Mouse (Mus musculus) T-helper 2 cell (primary cell): Measurements from ENCODE around the gene Msx1.
"Not testable (repeated sequence)": the region's sequence is repeated elsewhere in the genome, so short reads cannot be mapped to it uniquely, and the experiment has no call there.

ENCODE experiments used
- in situ Hi-C: fragments of 300-600 bp; cut with MboI, MseI; formaldehyde crosslinking; loops from one replicate; pipeline ENCODE4 v1.15.1; 2025; ENCODE audit warnings: high pct_unique_total_duplicates

Msx1 gene

DNA sequence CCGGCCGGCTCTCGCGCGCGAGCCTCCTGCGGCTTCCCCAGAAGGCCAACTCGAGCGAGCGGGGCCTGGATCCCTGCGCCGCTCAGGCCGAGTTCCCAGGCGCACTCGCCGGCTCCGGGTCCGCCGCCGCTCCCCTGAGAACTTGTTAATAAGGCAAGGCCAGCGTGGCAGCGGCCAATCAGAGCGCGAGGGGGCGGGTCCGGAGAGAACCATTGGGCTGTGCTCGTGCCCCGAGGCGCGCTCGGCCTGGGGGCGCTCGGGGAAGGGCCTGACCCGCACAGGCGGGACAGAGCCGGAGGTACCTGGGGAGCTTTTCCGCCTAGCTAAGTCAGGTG, at the start of gene Msx1:
Gene Msx1, minus strand, starts transcription at position 123 of the 335 bp plus-strand sequence.
- in situ Hi-C loops = no loop called here

DNA sequence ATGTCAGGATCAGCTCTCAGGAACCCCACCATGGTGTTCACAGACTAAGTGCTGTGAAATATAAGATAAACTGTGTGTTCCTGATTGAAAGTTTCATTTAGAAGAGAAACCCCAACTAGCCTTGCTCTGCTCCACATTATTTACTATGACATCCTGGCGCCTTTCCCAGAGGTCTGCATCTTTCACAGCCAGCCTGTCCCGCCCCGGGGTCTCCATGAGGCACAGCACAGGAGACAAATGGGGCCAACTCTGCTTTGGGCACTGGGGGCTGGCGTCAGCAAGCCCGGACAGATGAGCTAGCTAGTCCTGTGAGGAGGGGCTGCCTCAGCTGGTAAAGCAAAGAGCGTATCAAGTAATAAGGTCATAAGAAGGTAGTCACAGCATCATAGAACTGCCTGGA, 41.1 kb upstream of the Msx1 start:
- in situ Hi-C loops = no loop called here

GRCm38 (mm10) chr5:37864309-37864708, 39.9 kb upstream of the Msx1 start:
- in situ Hi-C loops = no loop called here

GRCm38 (mm10) chr5:37860846-37861245, 36.5 kb upstream of the Msx1 start:
- in situ Hi-C loops = no loop called here

DNA sequence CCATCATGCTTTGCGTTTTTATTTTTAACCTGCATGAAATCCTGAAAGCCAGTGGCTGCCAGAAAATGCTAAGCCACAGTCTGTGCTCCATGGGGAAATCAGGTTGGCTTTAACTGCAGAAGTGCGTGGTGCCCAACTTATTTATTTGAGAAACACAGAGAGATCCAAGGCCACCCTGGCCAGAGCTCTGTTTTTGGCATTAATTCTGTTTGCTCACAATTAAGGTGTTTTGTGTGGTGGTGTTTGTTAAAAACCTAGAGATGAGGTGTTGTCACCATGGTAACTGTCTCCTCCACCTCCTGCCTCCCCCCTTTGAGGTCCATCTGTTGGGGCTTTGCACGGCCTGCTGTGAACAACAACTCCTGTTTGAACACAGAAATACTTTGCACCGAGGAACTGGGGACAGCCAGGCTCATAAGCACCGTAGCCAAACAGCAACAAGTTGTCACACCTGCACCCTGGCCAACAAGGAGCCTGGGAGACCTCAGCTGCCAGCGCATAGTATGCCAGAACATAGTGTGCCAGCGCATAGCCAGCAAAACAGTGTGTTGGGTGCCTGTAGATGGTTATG, 35.9 kb upstream of the Msx1 start:
- in situ Hi-C loops = no loop called here

DNA sequence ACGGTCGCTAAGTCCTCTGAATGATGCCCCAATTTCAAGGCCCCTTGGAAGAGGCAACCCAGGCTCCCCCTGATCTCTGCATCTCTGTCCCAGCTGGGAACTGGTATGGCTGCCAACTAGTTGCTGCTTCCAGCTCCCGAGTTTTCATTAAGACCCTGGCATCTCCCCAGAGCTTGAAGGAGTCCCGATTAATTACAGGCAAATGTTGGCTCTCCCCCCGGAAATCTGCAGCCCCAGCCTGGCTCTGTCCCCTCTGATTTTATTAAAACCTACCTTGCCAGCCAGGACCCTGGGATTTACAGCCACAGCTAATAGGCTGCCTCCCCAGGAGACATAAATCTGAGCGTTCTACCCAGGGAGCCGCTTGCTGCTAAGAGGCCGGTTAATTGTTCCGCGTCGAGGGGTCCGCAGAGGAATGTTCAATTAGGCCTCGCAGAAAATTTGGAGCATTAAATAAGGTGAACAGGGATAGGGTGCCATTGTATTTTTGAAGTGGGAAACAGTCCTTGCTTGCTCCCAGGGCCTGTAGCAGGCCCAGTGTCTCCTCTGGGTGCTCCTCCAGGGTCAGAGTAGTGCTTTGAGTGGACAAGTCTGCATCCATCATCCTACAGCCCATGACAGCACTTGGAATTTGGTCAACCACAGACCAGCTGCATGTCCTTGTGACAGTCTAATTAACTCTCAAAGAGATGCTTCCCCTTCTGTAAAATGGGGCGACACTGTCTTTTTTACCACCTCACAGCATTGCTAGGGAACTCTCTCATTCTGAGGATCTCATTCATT, 33.6 kb upstream of the Msx1 start:
- in situ Hi-C loops = no loop called here

DNA sequence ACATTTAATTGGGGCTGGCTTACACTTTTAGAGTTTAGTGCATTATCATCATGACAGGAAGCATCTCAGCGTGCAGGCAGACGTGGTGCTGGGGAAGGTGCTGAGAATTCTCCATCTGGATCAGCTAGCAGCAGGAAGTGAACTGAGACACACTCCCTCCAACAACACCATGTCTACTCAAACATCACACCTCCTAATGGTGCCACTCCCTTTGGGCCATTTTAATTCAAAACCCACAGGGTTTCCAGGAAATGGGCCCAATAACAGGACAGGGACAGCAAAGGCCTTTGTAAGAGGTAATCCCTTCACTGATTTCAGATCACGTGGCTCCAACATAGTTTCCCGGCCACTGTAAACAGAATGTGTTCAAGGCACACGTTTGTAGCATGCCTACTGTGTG, 31.7 kb upstream of the Msx1 start:
- in situ Hi-C loops = no loop called here

- in situ Hi-C loops = no loop called here
Measured at GRCm38 (mm10) chr5:37854233-37854632, 29.9 kb upstream of the Msx1 start.

DNA sequence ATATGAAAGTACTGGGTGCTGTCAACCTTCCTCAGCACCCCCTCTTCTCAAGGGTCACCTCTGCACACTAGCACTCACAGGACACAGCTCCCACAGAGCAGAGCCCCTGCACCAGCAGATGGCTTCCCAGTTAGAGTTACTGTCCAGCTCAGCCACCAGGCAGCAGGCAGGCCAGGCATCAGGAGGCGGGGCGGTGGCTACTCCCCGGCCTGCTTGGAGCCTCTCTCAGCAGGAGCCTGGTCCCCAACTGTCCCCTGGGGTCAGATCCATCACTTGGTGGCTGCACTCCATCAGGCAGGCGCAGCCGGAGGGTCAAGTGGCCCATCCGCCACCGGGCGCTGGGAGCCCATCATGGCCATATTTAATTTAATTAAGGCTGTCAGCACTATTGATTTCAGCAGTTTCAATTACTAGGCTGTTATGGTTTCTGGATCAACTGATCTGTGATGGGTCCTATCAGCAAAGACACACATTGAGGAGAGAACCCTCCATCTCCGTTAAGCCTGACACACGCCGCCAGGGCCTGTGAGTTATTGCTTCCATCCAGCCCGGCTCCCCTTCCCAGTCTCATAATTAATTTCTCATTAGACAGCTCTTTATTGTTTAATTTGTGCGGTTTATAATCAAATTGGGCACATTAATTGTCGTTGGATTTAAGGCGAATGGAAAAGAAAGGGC, 27.1 kb upstream of the Msx1 start:
- in situ Hi-C loops = no loop called here

- in situ Hi-C loops = no loop called here
Measured at GRCm38 (mm10) chr5:37848991-37849719, 24.8 kb upstream of the Msx1 start.

GRCm38 (mm10) chr5:37836267-37836646, 11.9 kb upstream of the Msx1 start:
- in situ Hi-C loops = no loop called here

- in situ Hi-C loops = no loop called here
Measured at GRCm38 (mm10) chr5:37835590-37836266, 11.3 kb upstream of the Msx1 start.

DNA sequence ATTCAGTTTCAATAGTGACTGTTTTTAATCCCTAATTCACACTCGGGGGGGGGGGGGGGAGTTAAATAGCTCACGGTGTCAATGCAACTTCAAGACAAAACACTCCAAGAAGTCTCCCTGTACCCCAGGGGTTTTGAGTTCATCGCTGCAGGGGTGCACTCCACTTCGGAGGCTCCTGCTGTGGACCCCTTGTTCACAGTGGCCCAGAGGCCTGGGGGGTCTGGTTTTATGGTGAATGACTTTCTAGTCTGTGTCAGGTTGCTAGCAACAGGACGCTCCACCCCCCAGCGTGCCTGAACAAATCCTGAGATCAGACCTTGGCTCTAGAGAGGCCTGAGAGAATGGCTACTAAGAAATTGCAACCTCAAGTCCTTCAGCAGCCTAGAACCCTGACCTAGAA, 8.4 kb upstream of the Msx1 start:
- in situ Hi-C loops = no loop called here

- in situ Hi-C loops = no loop called here
Measured at GRCm38 (mm10) chr5:37832031-37832430, 7.6 kb upstream of the Msx1 start.

- in situ Hi-C loops = not testable (repeated sequence)
Measured at GRCm38 (mm10) chr5:37830436-37830835, 6.1 kb upstream of the Msx1 start.

- in situ Hi-C loops = no loop called here
Measured at GRCm38 (mm10) chr5:37829926-37830325, 5.5 kb upstream of the Msx1 start.

DNA sequence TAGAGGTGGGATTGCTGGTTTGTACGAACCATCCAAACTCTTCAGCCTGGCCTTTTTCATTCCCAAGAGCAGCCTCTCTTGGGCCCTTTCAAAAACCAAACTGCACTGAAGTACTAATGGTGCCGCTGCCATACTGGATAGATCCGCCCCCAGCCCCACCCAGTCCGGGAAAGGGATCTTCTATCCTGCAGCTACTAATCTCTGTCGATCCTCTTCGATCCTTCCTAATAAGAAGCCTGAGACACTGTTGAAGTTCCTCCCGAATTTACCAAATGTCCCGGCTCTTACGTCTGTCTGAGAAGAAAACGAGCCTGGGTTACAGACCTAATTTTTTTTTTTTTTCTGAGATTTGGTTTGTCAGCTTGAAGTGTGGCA, 4.9 kb upstream of the Msx1 start:
- in situ Hi-C loops = no loop called here

DNA sequence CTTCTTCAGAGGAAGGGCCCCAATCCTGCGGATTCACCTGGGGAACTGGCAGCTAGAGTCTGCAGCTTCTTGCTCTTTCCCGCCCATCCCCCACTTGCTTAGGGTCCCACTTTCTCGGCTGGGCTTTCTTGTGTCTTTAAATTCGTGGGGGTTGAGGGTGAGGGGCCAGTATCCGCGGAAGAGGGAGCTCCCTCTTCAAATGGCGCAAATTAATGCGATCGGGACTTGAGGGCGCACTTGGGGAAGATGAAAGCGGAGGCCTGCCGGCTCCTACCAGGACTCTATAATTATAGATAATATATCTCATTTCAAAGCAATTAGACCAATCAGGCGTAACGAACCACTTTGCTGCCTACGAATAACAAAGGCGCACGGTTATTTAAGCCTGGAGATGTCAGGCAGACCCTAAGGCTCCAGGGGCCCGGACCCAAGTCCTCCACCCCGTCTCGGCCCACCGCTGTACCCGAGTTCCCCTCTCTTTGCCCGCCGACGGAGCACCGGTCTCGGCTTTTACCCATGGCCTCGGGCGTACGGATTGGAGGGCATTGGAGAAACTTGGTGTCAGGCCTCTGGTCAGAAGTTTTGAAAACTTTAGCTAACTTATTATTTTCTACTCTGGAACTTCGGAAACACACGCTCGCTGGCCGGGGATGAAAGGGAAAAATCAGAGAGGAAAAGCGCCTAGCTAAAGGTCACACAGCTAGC, 4.4 kb upstream of the Msx1 start:
- in situ Hi-C loops = no loop called here

DNA sequence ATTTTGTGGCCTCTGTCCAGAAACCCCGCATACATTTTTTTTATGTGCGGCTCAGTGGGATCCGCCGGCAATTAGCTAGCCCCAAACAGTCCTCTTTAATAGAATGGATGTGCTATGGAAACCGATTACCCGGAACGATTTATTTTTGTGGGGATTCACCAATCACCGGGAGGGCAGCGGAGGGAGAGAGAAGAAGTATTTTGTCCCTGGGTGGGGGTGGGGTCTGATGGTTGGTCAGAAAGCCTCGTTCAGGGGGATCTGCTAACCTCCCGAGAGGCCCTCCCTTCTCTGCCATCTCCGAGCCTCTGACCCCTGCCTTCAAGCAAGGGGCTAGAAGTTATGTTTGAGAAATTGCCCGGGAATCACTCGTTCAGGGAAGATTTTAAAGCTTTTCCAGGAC, 3.6 kb upstream of the Msx1 start:
- in situ Hi-C loops = no loop called here

GRCm38 (mm10) chr5:37827626-37827950, 3.2 kb upstream of the Msx1 start:
- in situ Hi-C loops = no loop called here
